Mouse (Mus musculus): ENCODE measurements around the gene Marc2. TPM values are rescaled to one million over a fixed set of nuclear protein-coding genes. Genes with fewer than 3 reads are reported as not detected.

Gene Marc2
- total RNA-seq, 4 experiments from 2014 or later = 113 to 146 (median 132) TPM

- no peak for DNase-seq (ENCODE audit: low spot score)
Observed at GRCm38 (mm10) chr1:184809578-184810001, 36.7 kb downstream of the Marc2 start.

DNA sequence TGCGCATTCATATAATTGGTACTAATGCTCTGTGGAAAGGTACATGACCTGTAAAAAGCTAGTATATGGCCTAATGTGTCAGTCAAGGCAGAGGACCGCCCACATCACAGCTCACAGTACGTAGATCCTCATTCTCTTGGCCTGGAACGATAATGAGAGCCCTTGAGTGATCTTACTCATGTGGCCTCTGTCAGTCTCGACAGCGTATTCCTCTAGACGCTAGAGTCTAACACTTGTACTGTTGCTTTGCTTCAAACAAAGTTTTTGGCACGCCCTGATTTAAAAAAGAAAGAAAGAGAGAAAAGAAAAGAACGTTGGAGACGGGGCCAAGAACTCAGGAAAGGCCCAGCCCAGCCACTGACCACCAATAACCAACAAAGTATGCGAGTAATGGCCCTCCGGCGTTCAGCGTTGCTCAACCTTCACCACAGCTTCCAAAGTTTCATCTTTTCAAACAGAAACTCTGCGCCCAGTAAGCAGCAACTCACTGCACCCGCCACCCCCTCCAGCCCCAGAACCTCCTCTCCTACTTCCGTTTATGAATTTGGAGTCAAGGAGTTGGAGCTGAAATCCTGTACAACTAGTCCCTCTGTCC, 37.7 kb downstream of the Marc2 start:
- DNase-seq (ENCODE audit: low spot score) = no peak

DNA sequence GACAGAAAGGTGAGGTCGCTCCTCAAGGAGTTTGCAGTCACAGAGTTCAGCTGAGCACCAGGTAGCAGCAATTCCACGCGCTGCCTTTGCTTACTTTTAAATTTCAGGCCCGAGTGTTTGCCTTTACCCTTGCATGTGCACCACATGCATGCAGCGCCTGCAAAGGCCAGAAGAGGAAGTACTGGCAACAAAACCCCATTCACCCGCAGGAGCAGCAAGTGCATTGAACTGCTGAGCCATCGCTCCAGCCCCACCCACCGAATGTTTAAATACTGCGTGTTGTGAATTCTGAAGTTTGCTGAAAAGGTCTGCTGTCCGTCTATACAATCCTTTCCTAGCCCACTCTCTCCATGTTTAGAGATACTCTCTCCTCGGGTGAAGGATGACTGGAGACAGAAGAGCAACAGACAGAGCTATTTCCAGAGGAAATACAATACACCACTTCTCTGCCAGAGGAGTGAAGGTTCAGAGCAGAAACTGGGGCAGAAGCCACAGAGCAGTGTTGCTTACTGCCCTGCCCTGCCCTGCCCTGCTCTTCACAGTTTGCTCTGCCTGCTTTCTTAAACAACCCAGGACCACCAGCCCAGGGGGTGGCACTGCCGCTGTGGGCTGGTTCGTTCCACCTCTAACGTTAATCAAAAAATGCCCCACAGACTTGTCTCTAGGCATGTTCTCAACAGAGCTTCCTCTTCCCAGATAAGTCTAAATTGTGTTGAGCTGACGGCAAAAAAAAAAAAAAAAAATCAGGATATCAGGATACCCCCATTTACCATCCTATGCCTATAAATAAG, 38.4 kb downstream of the Marc2 start:
- no peak for DNase-seq (ENCODE audit: low spot score)

DNA sequence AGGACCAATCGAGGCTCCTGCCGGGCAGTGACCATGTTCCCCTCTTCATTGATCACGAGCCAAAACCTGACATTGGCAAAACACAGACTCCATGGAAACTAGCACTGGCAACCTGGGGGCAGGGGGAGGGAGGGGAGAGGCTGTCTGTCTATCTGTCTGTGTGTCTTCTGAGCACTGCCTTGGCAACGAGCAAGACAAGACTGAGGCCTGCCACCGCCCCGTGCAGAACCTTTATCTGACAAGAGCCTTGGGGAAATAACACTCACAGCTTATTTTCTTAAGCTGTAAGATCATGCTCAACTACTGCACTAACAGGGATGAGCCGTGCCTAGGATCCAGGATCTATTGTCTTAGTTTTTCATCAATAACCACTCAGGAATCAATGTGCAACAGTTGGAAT, 39.1 kb downstream of the Marc2 start:
- DNase-seq (ENCODE audit: low spot score) = no peak

DNA sequence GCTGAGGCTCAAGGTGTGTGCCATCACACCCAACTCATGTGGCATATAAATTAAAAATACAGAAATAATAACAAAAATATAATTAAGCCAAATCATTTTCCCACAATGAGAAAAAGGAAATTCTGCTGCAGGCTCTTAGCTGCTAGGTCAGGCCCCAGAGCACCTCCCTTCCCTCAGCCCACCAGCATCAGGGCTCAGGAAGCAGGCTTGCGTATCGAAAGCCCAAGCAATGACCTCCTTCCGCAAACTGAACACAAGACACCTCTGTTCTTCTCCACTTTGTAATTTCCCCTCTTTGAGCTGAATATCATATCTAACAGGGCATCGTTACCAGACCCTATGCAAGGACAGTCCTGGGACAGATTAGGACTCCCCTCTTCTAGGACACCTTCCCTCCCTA, 40.5 kb downstream of the Marc2 start:
- no peak for DNase-seq (ENCODE audit: low spot score)

DNA sequence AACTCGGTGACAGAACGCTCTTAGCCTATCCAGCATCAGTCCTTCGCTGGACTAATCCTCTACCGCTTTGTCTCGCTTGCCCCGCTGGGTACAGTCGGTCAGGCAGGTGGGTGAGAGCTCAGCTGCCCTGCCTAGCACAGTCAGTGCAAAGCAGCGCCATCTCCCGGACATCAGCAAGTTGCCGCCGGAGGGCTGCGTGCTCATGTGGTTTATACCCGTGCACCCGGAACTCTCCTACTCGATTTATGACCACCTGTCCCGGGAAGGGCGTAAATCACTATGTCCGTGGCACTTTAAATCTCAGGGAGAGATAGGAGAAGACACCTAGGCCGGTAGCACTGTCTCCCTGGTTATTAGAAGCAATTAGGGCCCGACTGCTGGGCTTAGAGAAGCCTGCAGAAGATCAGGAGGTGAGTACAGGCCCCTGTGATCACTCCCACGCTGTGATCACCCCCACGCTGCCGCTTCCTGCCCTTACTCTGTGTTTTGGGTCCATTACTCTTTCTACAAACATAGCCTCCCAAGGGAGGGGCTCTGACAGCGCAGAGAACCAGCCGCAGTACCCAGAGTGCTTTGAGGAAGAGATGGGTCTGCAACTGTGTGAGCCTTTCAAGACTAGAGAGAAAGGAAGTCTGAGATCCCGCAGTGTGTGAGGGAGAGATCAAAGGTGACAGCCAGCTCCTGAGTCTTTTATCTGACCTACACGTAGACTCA, 52.9 kb downstream of the Marc2 start:
- no peak for DNase-seq (ENCODE audit: low spot score)

DNA sequence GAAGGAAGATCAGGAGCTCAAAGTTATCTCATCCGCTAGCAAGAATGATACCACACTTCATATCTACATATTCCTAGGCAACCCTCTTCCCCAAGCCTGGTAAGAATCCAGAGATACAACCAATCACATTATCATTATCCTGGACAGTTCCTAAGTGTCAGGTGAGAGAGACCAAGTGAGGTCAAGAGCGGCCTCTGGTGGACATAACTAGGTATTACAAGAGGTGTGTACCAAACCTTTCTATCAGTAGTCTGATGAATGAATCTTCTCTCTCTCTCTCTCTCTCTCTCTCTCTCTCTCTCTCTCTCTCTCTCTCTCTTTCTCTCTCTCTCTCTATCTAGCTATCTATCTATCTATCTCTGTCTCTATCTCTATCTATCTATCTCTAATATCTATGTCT, 55.1 kb downstream of the Marc2 start:
- peak; percentile 28 for DNase-seq (ENCODE audit: low spot score)

- DNase-seq (ENCODE audit: low spot score) = no peak
Observed at GRCm38 (mm10) chr1:184786376-184787151, 59.7 kb downstream of the Marc2 start.

- no peak for DNase-seq (ENCODE audit: low spot score)
Observed at GRCm38 (mm10) chr1:184783641-184784040, 62.6 kb downstream of the Marc2 start.

- no peak for DNase-seq (ENCODE audit: low spot score)
Observed at GRCm38 (mm10) chr1:184782161-184782513, 64.1 kb downstream of the Marc2 start.

DNA sequence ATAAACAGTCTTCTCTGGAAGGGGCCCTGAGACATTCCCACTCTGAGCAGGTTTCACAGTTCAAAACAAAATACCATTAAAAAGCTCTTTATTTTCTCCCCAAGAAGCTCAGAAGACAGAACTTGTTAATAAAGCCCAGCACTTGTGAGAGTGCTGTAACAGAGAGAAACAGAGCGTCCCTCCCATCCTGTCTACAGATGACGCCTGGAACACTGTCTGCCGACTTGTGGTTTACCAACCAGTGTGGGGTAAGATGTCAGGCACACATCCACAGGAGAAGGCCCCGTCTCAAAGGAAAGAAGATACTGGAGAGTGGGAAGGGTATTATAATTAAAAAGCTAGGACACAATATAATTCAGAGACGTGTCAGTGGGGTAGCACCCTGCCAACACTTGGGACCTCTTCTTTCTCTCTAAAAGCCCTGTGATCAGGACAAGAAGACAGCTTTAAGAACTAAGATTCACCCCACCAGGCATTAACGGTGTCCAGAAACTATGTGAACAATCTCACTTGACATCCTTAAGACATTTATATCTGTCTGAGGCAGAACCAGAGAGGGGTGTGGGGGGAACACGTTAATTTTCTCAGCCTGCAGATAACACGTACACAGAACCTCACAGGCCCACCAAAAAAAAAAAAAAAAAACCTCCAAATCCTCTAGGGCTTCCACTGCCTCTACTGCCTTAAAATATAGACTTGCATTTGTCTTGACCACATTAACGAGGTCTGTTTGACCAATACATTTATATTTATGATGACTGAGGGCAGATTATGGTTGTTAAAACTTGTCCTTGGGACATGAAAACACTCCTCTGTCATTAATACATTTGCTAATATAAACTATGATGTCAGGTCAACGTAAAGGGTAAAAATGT, 64.7 kb downstream of the Marc2 start:
- DNase-seq (ENCODE audit: low spot score) = no peak

DNA sequence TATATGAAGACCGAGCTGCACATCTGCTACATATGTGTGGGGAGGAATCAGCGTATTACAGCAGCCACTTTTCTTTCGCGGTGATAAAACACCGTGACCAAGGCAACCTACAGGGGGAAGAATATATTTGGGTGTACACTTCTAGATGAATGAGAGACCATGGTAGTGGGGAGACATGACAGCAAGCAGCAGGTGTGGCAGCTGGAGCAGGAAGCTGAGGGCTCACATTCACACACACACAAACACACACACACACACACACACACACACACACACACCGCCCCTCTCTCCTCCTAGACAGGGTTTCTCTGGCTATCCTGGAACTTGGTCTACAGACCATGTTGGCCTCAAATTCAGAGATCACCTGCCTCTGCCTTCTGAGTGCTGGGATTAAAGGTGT, 68.1 kb downstream of the Marc2 start:
- no peak for DNase-seq (ENCODE audit: low spot score)

- DNase-seq (ENCODE audit: low spot score) = no peak
Observed at GRCm38 (mm10) chr1:184777061-184777795, 69.0 kb downstream of the Marc2 start.

DNA sequence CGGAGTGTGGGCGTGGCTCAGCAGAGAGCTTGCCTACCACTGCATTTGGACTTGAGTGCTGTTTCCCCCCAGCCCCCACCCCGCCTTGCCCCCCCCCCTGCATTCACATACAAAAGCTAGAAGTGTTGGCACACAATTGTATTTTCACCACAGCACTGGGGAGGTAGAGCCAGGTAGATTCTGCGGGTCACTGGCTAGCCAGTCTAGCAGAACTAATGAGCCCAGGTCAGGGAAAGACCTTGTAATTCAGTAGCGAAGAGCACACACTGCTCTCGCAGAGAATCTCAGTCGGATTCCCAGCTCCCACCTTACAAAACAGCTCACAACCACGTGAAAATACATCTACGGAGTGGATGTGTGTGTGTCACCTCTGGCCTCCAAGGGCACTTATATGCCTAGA, 71.0 kb downstream of the Marc2 start:
- DNase-seq (ENCODE audit: low spot score) = no peak

DNA sequence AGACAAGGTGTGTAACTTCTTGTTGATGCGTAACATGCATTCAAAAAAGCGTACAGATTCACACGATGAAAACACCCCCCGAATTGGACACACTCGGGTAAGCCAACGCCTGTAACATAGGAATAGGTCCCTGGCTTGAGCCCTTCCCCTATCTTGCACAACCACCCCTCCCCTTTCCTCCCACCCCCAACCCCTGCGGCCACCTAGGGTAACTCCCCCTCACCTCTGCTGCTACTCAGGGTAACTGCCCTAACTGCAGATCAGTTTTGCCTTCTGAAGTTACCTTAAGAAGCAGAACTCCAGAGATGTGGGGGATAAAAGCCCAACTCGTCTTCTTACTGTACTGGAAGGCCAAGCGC, 74.4 kb downstream of the Marc2 start:
- DNase-seq (ENCODE audit: low spot score) = no peak

DNA sequence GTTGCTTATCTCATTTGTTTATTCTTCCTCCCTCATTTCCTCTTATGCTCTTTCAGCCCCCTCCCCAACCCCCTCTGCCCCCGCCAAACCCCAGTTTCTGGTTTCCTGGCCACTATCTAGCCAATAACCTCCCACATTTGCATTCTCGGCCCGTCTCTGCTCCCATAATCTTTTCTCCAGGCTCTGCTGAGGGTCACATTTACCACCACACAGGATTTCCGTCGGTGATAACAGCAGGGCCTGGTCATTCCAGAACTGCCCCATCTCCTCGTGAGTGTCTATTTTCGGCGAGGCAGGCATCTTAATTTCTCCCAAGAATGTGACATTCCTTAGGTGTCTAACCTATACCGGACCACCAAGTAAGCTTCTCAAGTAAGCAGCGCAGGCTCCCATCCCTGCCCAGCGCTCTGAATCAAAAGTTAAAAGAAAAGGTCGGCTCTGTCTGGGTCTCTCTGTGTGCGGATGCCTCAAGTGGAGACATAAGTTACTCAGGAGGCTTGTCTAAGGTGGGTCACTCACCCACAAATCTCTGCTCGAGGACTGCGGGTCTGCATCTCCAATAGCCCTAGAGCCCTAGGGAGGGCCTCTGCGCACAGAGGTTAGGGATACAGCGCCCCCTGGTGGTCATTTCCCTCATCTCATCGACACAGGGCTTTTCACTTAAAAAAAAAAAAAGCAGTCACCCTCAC, 74.9 kb downstream of the Marc2 start:
- DNase-seq (ENCODE audit: low spot score) = peak; percentile 84

DNA sequence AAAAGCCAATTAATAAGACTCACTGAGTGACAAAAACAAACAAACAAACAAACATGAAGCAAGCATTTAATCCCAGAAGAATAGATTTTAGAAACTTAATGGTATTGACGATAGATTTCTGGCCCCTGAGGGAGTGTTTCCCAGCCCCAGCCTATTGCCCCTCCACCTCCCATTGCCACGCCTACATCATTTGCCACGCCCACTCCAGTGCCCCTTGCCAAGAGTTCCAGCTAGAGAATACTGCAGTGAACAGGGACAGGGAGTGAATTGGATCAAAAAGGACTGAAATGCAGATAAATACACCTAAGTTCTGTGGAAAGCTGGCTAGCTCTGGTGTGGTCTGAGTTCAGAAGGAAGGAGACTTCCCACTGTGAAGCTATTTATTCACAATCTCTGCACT, 82.4 kb downstream of the Marc2 start:
- no peak for DNase-seq (ENCODE audit: low spot score)
